Mouse (Mus musculus) B cell, adult 2 months (primary cell): ENCODE measurements around the gene Nckap5.
A peak's percentile ranks its signal among the peaks of the same experiment; 100 is the strongest.

ENCODE experiments used
- DNase-seq, 2 experiments: peaks; one replicate each; pipeline ENCODE4 v3.0.0; 2022

Nckap5 gene

GRCm38 (mm10) chr1:126461527-126462354 lies 368.9 kb downstream of the Nckap5 start:
- DNase-seq = no peak

GRCm38 (mm10) chr1:126457739-126458138 lies 372.9 kb downstream of the Nckap5 start:
- DNase-seq = no peak

DNA sequence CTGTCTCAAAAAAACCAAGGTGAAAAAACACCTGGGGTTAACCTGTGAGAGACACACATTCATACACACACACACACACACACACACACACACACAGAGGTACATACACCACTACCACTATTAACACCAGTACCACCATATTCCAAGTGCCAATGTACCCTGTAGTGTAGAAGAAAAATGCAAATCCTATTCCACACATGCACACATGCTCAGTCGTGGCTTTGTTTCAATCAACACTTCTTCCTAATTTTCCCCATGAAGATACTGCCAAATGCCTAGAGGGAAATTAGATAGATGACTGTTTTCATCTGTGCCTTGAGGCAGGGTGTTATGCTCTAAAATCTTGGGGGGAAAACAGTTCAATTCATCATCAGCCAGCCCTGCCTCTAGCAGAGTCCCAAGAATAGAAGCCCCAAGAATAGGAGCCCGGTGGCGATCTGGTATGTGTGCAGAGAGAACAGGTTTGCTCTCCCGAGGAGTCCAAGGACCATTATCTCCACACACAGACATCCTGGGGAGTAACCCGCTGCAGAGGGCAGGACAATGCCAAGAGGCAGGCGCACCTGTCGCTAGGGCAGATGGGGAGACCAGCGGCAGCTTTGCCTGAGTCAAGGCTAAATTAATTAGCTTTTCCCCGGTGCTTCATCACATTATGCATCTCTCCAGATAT lies 376.0 kb downstream of the Nckap5 start:
- no peak for DNase-seq

GRCm38 (mm10) chr1:126451472-126451871 lies 379.1 kb downstream of the Nckap5 start:
- DNase-seq = no peak

GRCm38 (mm10) chr1:126449424-126449823 lies 381.2 kb downstream of the Nckap5 start:
- DNase-seq = no peak

GRCm38 (mm10) chr1:126443890-126444289 lies 386.7 kb downstream of the Nckap5 start:
- no peak for DNase-seq

- no peak for DNase-seq
Measured at GRCm38 (mm10) chr1:126442723-126443122, 387.9 kb downstream of the Nckap5 start.

DNA sequence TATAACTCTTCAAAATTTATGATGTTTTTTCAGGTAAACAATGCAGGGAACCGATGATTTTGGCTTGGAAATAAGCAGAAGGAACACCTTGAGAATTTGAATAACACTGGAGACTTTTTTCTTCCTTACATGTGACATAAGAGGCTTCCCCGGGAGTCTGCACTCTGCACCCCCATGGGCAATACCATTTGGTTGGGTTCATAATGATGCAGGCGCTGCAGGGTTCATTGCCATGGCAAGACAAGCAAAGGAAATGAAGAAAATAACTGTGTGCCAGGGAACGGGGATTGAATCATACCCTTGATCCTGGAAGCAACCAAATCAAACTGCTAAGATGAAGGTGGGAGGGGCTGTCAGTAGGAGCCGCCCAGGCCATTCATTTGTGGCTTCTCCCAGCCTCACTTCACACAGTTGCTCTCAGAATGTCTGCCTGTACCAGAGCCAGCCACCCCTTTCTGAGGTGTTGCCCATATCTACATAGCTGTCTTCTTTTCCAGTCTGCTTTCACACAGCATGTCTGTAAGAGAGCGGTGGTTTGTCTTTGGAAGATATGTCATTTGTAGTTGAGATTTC lies 392.5 kb downstream of the Nckap5 start:
- no peak for DNase-seq

GRCm38 (mm10) chr1:126436937-126437667 lies 393.5 kb downstream of the Nckap5 start:
- no peak for DNase-seq

GRCm38 (mm10) chr1:126432285-126432684 lies 398.3 kb downstream of the Nckap5 start:
- DNase-seq = no peak

DNA sequence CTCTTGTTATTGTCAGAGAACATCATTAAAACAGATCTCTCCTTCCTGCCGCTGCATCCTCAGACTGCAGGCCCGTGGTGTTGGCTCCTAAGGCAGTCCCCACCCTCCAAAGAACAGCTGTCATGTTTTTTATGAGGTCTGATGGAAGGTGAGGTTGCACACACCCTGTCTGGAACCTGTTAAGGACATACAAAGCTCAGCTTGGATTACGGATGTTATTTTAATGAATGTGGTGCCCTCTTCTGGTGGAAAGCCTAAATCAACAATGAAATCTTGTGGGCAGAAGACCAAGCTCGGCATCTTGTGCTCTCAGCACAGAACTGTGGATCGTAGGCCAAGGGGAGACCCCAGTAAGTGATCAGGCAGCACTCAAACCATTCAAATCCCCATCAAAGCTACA lies 399.0 kb downstream of the Nckap5 start:
- DNase-seq = no peak

DNA sequence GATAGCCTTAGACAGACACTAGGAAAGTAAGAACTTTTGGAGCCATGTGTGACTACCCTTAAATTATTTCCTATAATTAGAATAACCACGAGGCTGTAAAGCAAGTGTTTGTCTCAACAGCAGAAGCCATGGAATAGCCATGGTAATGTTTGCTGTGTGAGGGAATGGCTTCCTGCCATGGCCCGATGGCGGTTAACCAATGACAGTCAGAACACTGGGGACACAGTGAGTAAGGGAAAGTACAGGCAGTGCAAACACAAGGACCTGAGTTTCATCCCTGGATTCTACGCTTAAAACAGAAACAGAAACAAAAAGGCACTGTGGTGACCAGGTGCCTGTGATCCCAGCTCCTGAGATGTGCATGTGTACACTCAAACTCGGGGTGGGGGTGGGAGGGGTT lies 419.2 kb downstream of the Nckap5 start:
- DNase-seq = no peak

GRCm38 (mm10) chr1:126407886-126408285 lies 422.7 kb downstream of the Nckap5 start:
- peak; percentile 39 to 41 for DNase-seq

DNA sequence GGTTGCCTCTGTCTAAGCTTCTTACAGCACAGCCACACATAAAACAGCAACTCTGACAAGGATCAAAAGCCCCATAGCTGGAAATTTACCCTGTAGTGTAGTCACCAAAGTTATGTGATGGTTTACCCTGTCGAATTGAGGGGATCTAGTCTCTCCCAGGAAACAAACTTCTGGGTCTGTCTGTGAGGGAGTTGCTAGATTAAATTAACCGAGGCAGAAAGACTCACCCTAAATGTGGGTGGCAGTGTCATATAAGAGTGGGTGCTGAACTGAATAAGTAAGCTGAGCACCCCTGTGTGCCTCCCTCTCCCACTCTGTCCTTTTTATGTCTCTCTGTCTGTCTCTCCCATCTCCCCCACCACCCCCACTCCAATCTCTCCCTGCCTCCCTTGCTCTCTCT lies 425.1 kb downstream of the Nckap5 start:
- DNase-seq = no peak

- no peak for DNase-seq
Measured at GRCm38 (mm10) chr1:126403970-126404369, 426.6 kb downstream of the Nckap5 start.

- no peak for DNase-seq
Measured at GRCm38 (mm10) chr1:126391204-126391603, 439.4 kb downstream of the Nckap5 start.

DNA sequence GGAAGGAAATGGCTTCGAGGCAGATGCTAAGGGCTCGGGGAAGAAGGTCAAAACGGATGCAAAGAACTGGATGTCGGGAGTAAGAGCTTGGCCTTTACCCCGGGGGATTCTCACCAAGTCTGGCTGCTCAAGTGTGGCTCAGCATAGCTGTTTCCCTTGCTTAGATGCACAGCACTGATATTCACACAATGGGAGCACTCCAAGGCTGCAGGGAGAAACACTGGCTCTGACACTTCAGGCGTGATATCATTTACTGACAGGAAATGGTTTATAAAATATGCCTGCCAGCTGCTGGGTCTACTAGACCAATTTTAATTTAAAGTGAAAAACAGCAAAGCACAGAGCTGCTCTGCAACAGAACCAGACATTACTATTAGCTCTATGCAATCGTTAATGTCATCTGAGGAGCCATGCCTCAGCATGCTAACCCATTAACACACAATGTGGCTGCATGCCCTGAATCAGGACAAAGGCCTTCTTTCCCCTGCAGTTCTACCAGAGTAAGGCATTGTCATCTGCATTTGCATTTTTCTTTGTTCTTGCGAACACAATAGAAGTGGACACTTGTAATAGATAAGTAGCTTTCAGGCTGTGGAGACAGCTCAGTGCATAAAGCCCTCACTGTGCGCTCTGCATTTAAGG lies 453.1 kb downstream of the Nckap5 start:
- no peak for DNase-seq

- DNase-seq = no peak
Measured at GRCm38 (mm10) chr1:126366736-126367135, 463.9 kb downstream of the Nckap5 start.

- no peak for DNase-seq
Measured at GRCm38 (mm10) chr1:126364556-126364955, 466.0 kb downstream of the Nckap5 start.

GRCm38 (mm10) chr1:126360531-126361220 lies 469.9 kb downstream of the Nckap5 start:
- no peak for DNase-seq

- DNase-seq = no peak
Measured at GRCm38 (mm10) chr1:126360111-126360510, 470.5 kb downstream of the Nckap5 start.

GRCm38 (mm10) chr1:126341806-126342205 lies 488.8 kb downstream of the Nckap5 start:
- DNase-seq = no peak
